Mouse (Mus musculus) heart, adult 9 months (tissue): Measurements from ENCODE around the gene Mphosph10.

Experiments
- DNase-seq, 2 experiments: peaks; one replicate each; pipeline ENCODE4 v3.0.0; 2022; ENCODE audit warnings: low spot score in 2 of 2

Gene Mphosph10

GRCm38 (mm10) chr7:64392122-64392818, at the start of gene Mphosph10, which contains the start of gene Mcee:
TSS of gene Mphosph10 (minus strand) at chr7:64392268.
TSS of gene Mcee (plus strand) at chr7:64392607.
- peak; percentile 95 to 98 for DNase-seq

- no peak for DNase-seq
Measured at GRCm38 (mm10) chr7:64440519-64440918, 48.5 kb upstream of the Mphosph10 start.

- no peak for DNase-seq
Measured at GRCm38 (mm10) chr7:64439595-64440518, 47.8 kb upstream of the Mphosph10 start.

- no peak for DNase-seq
Measured at GRCm38 (mm10) chr7:64424861-64425260, 32.8 kb upstream of the Mphosph10 start.

GRCm38 (mm10) chr7:64403989-64404388, 11.9 kb upstream of the Mphosph10 start:
- DNase-seq, result no peak

GRCm38 (mm10) chr7:64402452-64402851, 10.4 kb upstream of the Mphosph10 start:
- DNase-seq, result no peak

GRCm38 (mm10) chr7:64400725-64401124, 8.7 kb upstream of the Mphosph10 start:
- no peak for DNase-seq

GRCm38 (mm10) chr7:64392819-64393151, 717 bp upstream of the Mphosph10 start:
- DNase-seq, result no peak

GRCm38 (mm10) chr7:64391479-64391878, 589 bp downstream of the Mphosph10 start:
- DNase-seq, result no peak

- peak; percentile 84 to 89 for DNase-seq
Measured at GRCm38 (mm10) chr7:64373830-64374562, 18.1 kb downstream of the Mphosph10 start, which contains the start of gene Fan1. TSS of gene Fan1 (minus strand) at chr7:64374095.

GRCm38 (mm10) chr7:64373147-64373829, 18.8 kb downstream of the Mphosph10 start:
- DNase-seq, result no peak

GRCm38 (mm10) chr7:64371940-64372878, 19.9 kb downstream of the Mphosph10 start:
- DNase-seq, result no peak

GRCm38 (mm10) chr7:64369841-64370240, 22.2 kb downstream of the Mphosph10 start:
- no peak for DNase-seq

- DNase-seq, result no peak
Measured at GRCm38 (mm10) chr7:64365863-64366262, 26.2 kb downstream of the Mphosph10 start.

GRCm38 (mm10) chr7:64360586-64360945, 31.5 kb downstream of the Mphosph10 start:
- DNase-seq, result no peak

GRCm38 (mm10) chr7:64359943-64360585, 32.0 kb downstream of the Mphosph10 start:
- DNase-seq, result no peak

- no peak for DNase-seq
Measured at GRCm38 (mm10) chr7:64358666-64359065, 33.4 kb downstream of the Mphosph10 start.

- peak; percentile 57 to 58 for DNase-seq
Measured at GRCm38 (mm10) chr7:64357405-64357804, 34.7 kb downstream of the Mphosph10 start.

GRCm38 (mm10) chr7:64356661-64357060, 35.4 kb downstream of the Mphosph10 start:
- DNase-seq, result peak in 1 of 2 experiments; percentile 10

- no peak for DNase-seq
Measured at GRCm38 (mm10) chr7:64354206-64354605, 37.9 kb downstream of the Mphosph10 start.
